Comparison of ENCODE assay signal across 8 mouse cellular contexts in the genomic region with DNA sequence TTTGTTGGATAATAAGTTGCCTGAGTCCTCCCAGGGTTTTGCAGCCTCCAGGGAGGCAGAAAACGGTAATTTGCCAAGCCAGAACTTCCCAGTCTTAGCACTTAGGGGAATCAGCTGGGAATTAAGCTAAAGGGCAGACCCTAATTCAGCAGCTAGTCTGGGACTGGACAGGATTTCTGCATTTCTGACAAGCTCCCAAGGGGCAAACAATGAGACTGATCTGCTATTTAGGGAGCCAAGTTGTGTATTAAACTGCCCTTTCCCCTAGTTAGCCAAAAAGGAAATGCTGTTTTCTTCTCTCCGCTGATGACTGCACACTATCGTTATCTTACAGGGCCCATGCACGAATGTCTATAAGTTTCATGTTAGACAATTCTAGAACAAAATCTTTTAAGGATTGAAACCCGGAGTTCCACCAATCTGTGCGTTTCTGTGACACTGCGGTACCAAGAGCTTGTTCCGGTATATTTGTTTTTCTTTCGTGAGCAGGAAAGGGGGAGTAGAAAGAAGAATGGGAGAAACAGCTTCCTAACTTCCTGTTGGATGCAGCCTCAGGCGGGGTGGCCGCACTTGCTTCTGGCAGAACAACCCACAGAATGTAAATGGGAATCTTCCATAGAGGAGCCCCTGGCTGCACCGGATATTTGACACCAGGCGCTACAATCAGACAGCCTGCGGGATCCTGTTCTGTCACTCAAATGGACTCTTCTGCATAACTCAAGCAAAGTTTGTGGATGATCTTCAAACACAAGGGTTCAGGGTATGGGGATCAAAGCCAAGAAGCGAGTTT. TPM values are rescaled to one million over a fixed set of nuclear protein-coding genes. Genes with fewer than 3 reads are reported as not detected.
DNase-seq lines count a peak whose midpoint lies in the region; ATAC-seq and TF ChIP-seq lines count a peak whose summit lies in the region.

No protein-coding gene starts in this region.

- no peak for TF ChIP-seq CTCF in kidney, postnatal 0 days (IDR thresholded peaks at IDR 0.05; ENCODE audit: low read depth)
- TF ChIP-seq CTCF in stomach, postnatal 0 days (IDR thresholded peaks at IDR 0.05; ENCODE audit: low read depth): no peak

- no peak for ATAC-seq in neural tube, embryonic 13.5 days (ENCODE audit: low read depth)
- no peak for ATAC-seq in kidney, postnatal 0 days (replicated peaks; ENCODE audit: low FRiP score, low read depth)
- ATAC-seq in stomach, postnatal 0 days (ENCODE audit: low FRiP score, low TSS enrichment): no peak; the same call in 1 of the 2 replicates

- 43% methylated on average over 15 of the region's 15 CpGs for WGBS in heart, embryonic 10.5 days
- WGBS in neural tube, embryonic 13.5 days: 51% methylated on average over 15 of the region's 15 CpGs
- WGBS in kidney, postnatal 0 days: 10% methylated on average over 15 of the region's 15 CpGs
- 29% methylated on average over 15 of the region's 15 CpGs for WGBS in stomach, postnatal 0 days

- H3K27ac ChIP-seq in heart, embryonic 10.5 days: peak overlapping the region; percentile 36; the same call in 1 of the 2 replicates
- peak overlapping the region; percentile 1; the same call in 1 of the 2 replicates for H3K27ac ChIP-seq in neural tube, embryonic 13.5 days (replicated peaks)
- peak overlapping the region; percentile 65; the same call in 1 of the 2 replicates for H3K27ac ChIP-seq in kidney, postnatal 0 days
- H3K27ac ChIP-seq in stomach, postnatal 0 days (replicated peaks): no peak overlapping the region

- no peak for DNase-seq in heart, embryonic 10.5 days (ENCODE audit: low spot score)
- no peak for DNase-seq in heart, adult 8-10 months (ENCODE audit: low spot score)
- DNase-seq in neural tube, embryonic 10.5 days (ENCODE audit: extremely low spot score, low spot score): no peak
- peak; percentile 78 for DNase-seq in kidney, postnatal 0 days (ENCODE audit: low spot score)
- DNase-seq in stomach, postnatal 0 days (ENCODE audit: low spot score): no peak
- no peak for DNase-seq in spleen, postnatal 10 days (ENCODE audit: low spot score in 2 of 2)
- no peak for DNase-seq in spleen, postnatal 36 days (ENCODE audit: low spot score in 2 of 2)

- TF ChIP-seq EP300 in stomach, postnatal 0 days (optimal IDR thresholded peaks at IDR 0.05): no peak

- no peaks in the 10 kb centered on the region for H3K27me3 ChIP-seq in heart, embryonic 10.5 days (ENCODE audit: insufficient read depth, poor library complexity, severe bottlenecking)
- no peaks in the 10 kb centered on the region for H3K27me3 ChIP-seq in neural tube, embryonic 13.5 days
- no peaks in the 10 kb centered on the region for H3K27me3 ChIP-seq in kidney, postnatal 0 days (ENCODE audit: insufficient read depth, low read length)
- no peaks in the 10 kb centered on the region for H3K27me3 ChIP-seq in stomach, postnatal 0 days (ENCODE audit: control insufficient read depth, insufficient read depth, low read length)

- H3K4me3 ChIP-seq in heart, embryonic 10.5 days: no peak overlapping the region
- no peak overlapping the region for H3K4me3 ChIP-seq in neural tube, embryonic 13.5 days
- H3K4me3 ChIP-seq in kidney, postnatal 0 days (replicated peaks; ENCODE audit: low read depth, low read length): no peak overlapping the region
- no peak overlapping the region for H3K4me3 ChIP-seq in stomach, postnatal 0 days (ENCODE audit: low read depth, low read length)

- no peak overlapping the region for H3K4me2 ChIP-seq in neural tube, embryonic 13.5 days
- peak overlapping the region; percentile 25 for H3K4me2 ChIP-seq in kidney, postnatal 0 days (ENCODE audit: low read length)
- 0 out of 2 replicates have a peak overlapping the region, but pooled peaks have one; percentile 17 for H3K4me2 ChIP-seq in stomach, postnatal 0 days (replicated peaks; ENCODE audit: low read depth)

- no peaks in the 10 kb centered on the region for H3K9me3 ChIP-seq in heart, embryonic 10.5 days
- H3K9me3 ChIP-seq in neural tube, embryonic 13.5 days: no peaks in the 10 kb centered on the region
- no peaks in the 10 kb centered on the region for H3K9me3 ChIP-seq in kidney, postnatal 0 days (replicated peaks; ENCODE audit: low read length)
- H3K9me3 ChIP-seq in stomach, postnatal 0 days (ENCODE audit: control insufficient read depth, low read length): no peaks in the 10 kb centered on the region

- peaks cover 20% of the 10 kb centered on the region for H3K4me1 ChIP-seq in heart, embryonic 10.5 days
- peaks cover 5% of the 10 kb centered on the region; the same call in 1 of the 2 replicates for H3K4me1 ChIP-seq in neural tube, embryonic 13.5 days (replicated peaks)
- peaks cover 10% of the 10 kb centered on the region for H3K4me1 ChIP-seq in kidney, postnatal 0 days (replicated peaks; ENCODE audit: insufficient read depth, low read length)
- H3K4me1 ChIP-seq in stomach, postnatal 0 days (replicated peaks; ENCODE audit: control insufficient read depth, insufficient read depth): peaks cover 3% of the 10 kb centered on the region; the same call in 1 of the 2 replicates

- no peak overlapping the region for H3K9ac ChIP-seq in neural tube, embryonic 13.5 days
- H3K9ac ChIP-seq in kidney, postnatal 0 days (ENCODE audit: low read depth, low read length): no peak overlapping the region
- no peak overlapping the region; the same call in 1 of the 2 replicates for H3K9ac ChIP-seq in stomach, postnatal 0 days (ENCODE audit: low read length)

- no peaks in the 10 kb centered on the region for H3K36me3 ChIP-seq in heart, embryonic 10.5 days
- H3K36me3 ChIP-seq in neural tube, embryonic 13.5 days: no peaks in the 10 kb centered on the region
- no peaks in the 10 kb centered on the region for H3K36me3 ChIP-seq in kidney, postnatal 0 days (ENCODE audit: insufficient read depth, low read length)
- H3K36me3 ChIP-seq in stomach, postnatal 0 days (ENCODE audit: control insufficient read depth, insufficient read depth, low read length): no peaks in the 10 kb centered on the region

RNA-seq across cellular contexts. Expression of a gene that starts 9.2 kb away (rescaled TPM):
- polyA plus RNA-seq in heart, embryonic 10.5 days (2016; fragmentation: Nextera tagmentation; extraction: Ambion mirVana): 1.2 and 1.6 TPM in 2 replicates
- total RNA-seq in heart, adult 8-10 months (2022): 1 to 10 TPM; 2.8 to 4.4 (median 3.5) TPM
- polyA plus RNA-seq in neural tube, embryonic 13.5 days (2015; fragmentation: Nextera tagmentation; extraction: Ambion mirVana): 17.7 and 18.7 TPM in 2 replicates
- 21.3 and 22.0 TPM in 2 replicates for polyA plus RNA-seq in kidney, postnatal 0 days (2015; fragmentation: Nextera tagmentation; extraction: Ambion mirVana)
- 9.0 and 11.0 TPM in 2 replicates for polyA plus RNA-seq in stomach, postnatal 0 days (2015; fragmentation: Nextera tagmentation; extraction: Ambion mirVana)
